Mouse (Mus musculus): ENCODE measurements around the gene Cacna1c.
"Not testable (repeated sequence)": the region's sequence is repeated elsewhere in the genome, so short reads cannot be mapped to it uniquely, and the experiment has no call there.

The Cacna1c gene

GRCm38 (mm10) chr6:118594833-118595680 lies 601.2 kb downstream of the Cacna1c start:
- H3K4me1 ChIP-seq (replicated peaks; ENCODE audit: low read depth, low read length), result peaks cover 41% of the 10 kb centered on the region
- H3K4me3 ChIP-seq (replicated peaks; ENCODE audit: low read length), result no peak overlapping the region
- H3K9me3 ChIP-seq (ENCODE audit: low read length), result no peaks in the 10 kb centered on the region
- TF ChIP-seq CTCF (conservative IDR thresholded peaks at IDR 0.05; ENCODE audit: low read length) (no peak), POU5F1 (IDR thresholded peaks at IDR 0.05; ENCODE audit: borderline replicate concordance, low read length) (no peak), NANOG (IDR thresholded peaks at IDR 0.05; ENCODE audit: borderline replicate concordance, low read length) (no peak)
- H3K36me3 ChIP-seq (ENCODE audit: insufficient read depth, low read length), result no peaks in the 10 kb centered on the region
- H3K27me3 ChIP-seq (ENCODE audit: insufficient read depth, low read length), result peaks cover 53% of the 10 kb centered on the region

DNA sequence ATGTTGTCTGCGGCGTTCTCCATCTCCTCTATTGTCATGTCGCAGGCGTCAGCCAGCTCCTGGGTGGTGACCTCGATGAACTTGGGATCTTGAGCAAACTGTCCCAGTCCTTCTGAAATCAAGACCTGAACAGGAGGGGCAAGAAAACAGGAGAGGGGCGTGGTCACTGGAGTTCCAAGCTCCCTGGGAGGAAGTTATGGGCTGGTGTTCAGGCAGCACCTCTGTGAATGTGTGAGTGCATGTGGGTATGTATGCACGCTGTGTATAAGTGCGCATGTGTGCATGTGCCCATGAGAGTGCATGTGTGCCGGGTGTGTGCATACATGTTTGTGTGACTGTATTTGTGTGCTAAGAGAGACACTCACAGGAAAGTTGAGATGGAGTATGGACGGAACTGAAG lies 602.1 kb downstream of the Cacna1c start:
- Histone ChIP-seq H3K36me3 (ENCODE audit: insufficient read depth, low read length) (no peaks in the 10 kb centered on the region), H3K9me3 (ENCODE audit: low read length) (no peaks in the 10 kb centered on the region), H3K4me3 (replicated peaks; ENCODE audit: low read length) (peak overlapping the region; percentile 71), H3K4me1 (replicated peaks; ENCODE audit: low read depth, low read length) (peaks cover 41% of the 10 kb centered on the region), H3K27me3 (ENCODE audit: insufficient read depth, low read length) (peaks cover 58% of the 10 kb centered on the region)
- TF ChIP-seq POU5F1 (IDR thresholded peaks at IDR 0.05; ENCODE audit: borderline replicate concordance, low read length), result no peak
- TF ChIP-seq NANOG (IDR thresholded peaks at IDR 0.05; ENCODE audit: borderline replicate concordance, low read length), result no peak

DNA sequence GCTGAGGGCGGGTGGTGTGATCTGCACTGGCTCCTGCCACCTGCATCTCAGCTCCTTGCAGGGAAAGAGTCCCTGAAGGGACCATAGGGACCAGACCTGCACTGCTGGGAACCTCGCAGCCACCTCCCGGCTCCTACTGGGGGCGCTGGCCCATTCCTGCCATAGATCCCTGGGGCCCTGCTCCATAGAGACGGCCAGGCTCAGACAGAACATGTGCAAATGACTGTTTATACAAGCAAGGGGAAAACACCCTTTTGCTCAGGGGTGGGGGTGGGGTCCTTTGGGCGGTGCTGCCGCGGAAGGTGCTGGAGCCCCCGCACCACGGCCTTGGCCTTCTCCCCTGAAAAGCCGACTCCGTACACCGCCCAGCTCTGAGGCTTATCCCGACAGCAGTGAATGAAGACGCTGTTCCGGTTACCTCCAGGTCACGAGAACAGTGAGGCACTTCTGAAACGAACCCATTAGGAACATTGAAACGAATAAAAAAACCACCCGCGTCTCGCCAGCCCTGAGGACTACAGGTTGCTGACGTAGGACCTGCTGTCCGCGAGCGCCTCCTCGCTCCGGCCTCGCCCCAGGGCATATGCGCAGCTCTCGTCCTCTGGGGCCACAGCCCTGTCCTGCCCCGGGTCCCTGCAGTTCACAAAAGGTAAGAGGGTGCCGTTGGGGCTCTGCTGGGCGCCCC lies 602.7 kb downstream of the Cacna1c start:
- no peaks in the 10 kb centered on the region for H3K36me3 ChIP-seq (ENCODE audit: insufficient read depth, low read length)
- H3K4me1 ChIP-seq (replicated peaks; ENCODE audit: low read depth, low read length), result peaks cover 41% of the 10 kb centered on the region
- no peak for TF ChIP-seq CTCF (conservative IDR thresholded peaks at IDR 0.05; ENCODE audit: low read length)
- peaks cover 58% of the 10 kb centered on the region for H3K27me3 ChIP-seq (ENCODE audit: insufficient read depth, low read length)
- H3K4me3 ChIP-seq (replicated peaks; ENCODE audit: low read length), result peak overlapping the region; percentile 71
- H3K9me3 ChIP-seq (ENCODE audit: low read length), result no peaks in the 10 kb centered on the region

GRCm38 (mm10) chr6:118592662-118593376 lies 603.4 kb downstream of the Cacna1c start:
- Histone ChIP-seq H3K4me3 (replicated peaks; ENCODE audit: low read length) (peak overlapping the region; percentile 71), H3K4me1 (replicated peaks; ENCODE audit: low read depth, low read length) (peaks cover 41% of the 10 kb centered on the region)

DNA sequence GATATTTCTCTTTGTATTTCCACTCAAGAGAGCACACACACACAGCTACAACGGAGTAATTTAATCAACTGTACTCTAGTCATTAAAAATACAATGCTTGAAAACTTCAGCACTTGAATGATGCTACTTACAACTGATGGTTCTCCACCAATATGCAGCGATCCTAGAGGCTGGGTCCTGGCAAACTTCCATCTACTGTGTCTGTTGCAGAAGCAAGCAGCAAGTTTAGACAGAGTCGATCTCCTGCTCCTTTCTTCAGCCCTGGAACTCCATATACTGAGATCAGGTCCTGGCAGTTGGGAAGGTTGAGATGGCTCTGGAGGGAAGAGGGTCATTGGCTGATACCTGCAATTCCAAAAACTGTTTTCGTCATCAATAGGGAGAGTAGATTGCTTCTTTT lies 617.5 kb downstream of the Cacna1c start:
- H3K4me3 ChIP-seq (replicated peaks; ENCODE audit: low read length); H3K27me3 ChIP-seq (ENCODE audit: insufficient read depth, low read length); H3K4me1 ChIP-seq (replicated peaks; ENCODE audit: low read depth, low read length); H3K36me3 ChIP-seq (ENCODE audit: insufficient read depth, low read length); H3K9me3 ChIP-seq (ENCODE audit: low read length): not testable (repeated sequence)

More at GRCm38 (mm10) chr6:118592662-118593376, 603.4 kb downstream of the Cacna1c start:
- peaks cover 62% of the 10 kb centered on the region for H3K27me3 ChIP-seq (ENCODE audit: insufficient read depth, low read length)
- TF ChIP-seq CTCF (conservative IDR thresholded peaks at IDR 0.05; ENCODE audit: low read length) (no peak), POU5F1 (IDR thresholded peaks at IDR 0.05; ENCODE audit: borderline replicate concordance, low read length) (no peak), NANOG (IDR thresholded peaks at IDR 0.05; ENCODE audit: borderline replicate concordance, low read length) (no peak)
- no peaks in the 10 kb centered on the region for H3K9me3 ChIP-seq (ENCODE audit: low read length)
- H3K36me3 ChIP-seq (ENCODE audit: insufficient read depth, low read length), result no peaks in the 10 kb centered on the region

- H3K4me1 ChIP-seq (replicated peaks; ENCODE audit: low read depth, low read length), result no peaks in the 10 kb centered on the region
- no peaks in the 10 kb centered on the region for H3K36me3 ChIP-seq (ENCODE audit: insufficient read depth, low read length)
- H3K9me3 ChIP-seq (ENCODE audit: low read length), result peaks cover 7% of the 10 kb centered on the region
- H3K27me3 ChIP-seq (ENCODE audit: insufficient read depth, low read length), result no peaks in the 10 kb centered on the region
- no peak for TF ChIP-seq POU5F1 (IDR thresholded peaks at IDR 0.05; ENCODE audit: borderline replicate concordance, low read length)
- no peak for TF ChIP-seq CTCF (conservative IDR thresholded peaks at IDR 0.05; ENCODE audit: low read length)
- TF ChIP-seq NANOG (IDR thresholded peaks at IDR 0.05; ENCODE audit: borderline replicate concordance, low read length), result no peak
- H3K4me3 ChIP-seq (replicated peaks; ENCODE audit: low read length), result no peak overlapping the region
Measured at GRCm38 (mm10) chr6:118574351-118574750, 621.9 kb downstream of the Cacna1c start.

DNA sequence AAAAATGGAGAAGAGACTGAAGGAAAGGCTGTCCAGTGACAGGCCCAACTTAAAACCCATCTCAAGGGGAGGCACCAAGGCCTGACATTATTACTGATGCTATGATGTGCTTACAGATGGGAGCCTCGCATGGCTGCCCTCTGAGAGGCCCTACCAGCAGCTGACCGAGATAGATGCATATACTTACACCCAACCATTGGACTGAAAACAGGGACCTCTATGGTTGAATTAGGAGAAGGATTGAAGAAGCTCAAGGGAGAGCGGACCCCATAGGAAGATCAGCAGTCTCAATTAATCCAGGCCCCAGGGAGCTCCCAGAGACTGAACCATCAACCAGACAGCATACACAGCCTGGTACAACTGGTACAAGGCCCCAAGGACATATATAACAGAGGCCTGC lies 628.4 kb downstream of the Cacna1c start:
- H3K4me3 ChIP-seq (replicated peaks; ENCODE audit: low read length), result no peak overlapping the region
- TF ChIP-seq NANOG (IDR thresholded peaks at IDR 0.05; ENCODE audit: borderline replicate concordance, low read length), result no peak
- no peak for TF ChIP-seq POU5F1 (IDR thresholded peaks at IDR 0.05; ENCODE audit: borderline replicate concordance, low read length)
- TF ChIP-seq CTCF (conservative IDR thresholded peaks at IDR 0.05; ENCODE audit: low read length), result no peak
- peaks cover 8% of the 10 kb centered on the region; the same call in 1 of the 2 replicates for H3K27me3 ChIP-seq (ENCODE audit: insufficient read depth, low read length)
- H3K9me3 ChIP-seq (ENCODE audit: low read length), result no peaks in the 10 kb centered on the region
- no peaks in the 10 kb centered on the region for H3K4me1 ChIP-seq (replicated peaks; ENCODE audit: low read depth, low read length)
- no peaks in the 10 kb centered on the region for H3K36me3 ChIP-seq (ENCODE audit: insufficient read depth, low read length)

DNA sequence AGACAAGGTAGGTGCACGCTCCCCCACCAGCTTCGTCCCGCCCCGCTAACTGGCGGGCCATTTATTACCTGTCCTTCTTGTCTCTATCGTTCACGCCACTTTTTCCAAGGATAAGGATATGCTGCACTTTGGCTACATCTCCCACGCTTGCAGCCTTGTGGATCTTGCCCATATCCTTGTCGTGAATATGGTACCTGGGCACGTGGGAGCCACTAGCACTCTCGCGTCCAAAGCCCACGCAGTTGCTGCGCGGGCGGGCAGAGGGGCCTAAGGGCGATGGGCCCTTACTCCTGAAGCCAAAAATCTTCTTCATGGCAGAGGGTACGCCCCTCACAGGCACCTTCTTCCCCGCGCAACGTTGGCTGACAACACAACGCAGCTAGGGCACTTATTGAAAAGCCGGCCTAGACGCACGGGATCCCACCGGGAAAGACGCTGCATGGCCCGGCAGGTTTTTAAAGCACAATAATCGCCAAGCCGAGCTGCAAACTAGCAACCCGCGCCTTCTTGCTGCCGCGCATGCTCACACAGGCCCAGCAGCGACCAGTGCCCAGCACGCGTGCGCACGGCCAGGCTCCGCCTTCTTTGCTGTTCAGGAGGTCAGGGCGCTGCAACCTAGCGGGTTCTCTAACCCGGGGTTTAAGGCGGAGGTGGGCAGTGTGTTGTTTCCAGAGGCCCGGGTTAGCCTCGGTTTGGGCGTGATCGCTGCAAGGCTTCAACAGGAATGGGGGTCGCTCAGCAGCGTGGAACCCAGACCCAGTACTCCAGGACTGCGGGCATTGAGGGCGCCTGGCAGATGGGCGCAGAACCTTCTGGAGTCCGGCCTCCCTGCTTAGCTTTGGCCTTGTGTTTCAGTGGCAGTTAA lies 634.2 kb downstream of the Cacna1c start, which contains the start of gene Ankrd26:
TSS of gene Ankrd26 (minus strand) at position 482 of the 865 bp plus-strand sequence.
- Histone ChIP-seq H3K27me3 (ENCODE audit: insufficient read depth, low read length) (peaks cover 5% of the 10 kb centered on the region; the same call in 1 of the 2 replicates), H3K36me3 (ENCODE audit: insufficient read depth, low read length) (peaks cover 21% of the 10 kb centered on the region), H3K9me3 (ENCODE audit: low read length) (no peaks in the 10 kb centered on the region), H3K4me3 (replicated peaks; ENCODE audit: low read length) (peak within 1 kb of the TSS; percentile 84), H3K4me1 (replicated peaks; ENCODE audit: low read depth, low read length) (peaks cover 14% of the 10 kb centered on the region; the same call in 1 of the 2 replicates)
- no peak for TF ChIP-seq CTCF (conservative IDR thresholded peaks at IDR 0.05; ENCODE audit: low read length)
- no peak for TF ChIP-seq POU5F1 (IDR thresholded peaks at IDR 0.05; ENCODE audit: borderline replicate concordance, low read length)
